Mouse (Mus musculus): ENCODE data around the gene Zfp286. TPM values are rescaled to one million over a fixed set of nuclear protein-coding genes. Genes with fewer than 3 reads are reported as not detected.
"Not testable (repeated sequence)": the region's sequence is repeated elsewhere in the genome, so short reads cannot be mapped to it uniquely, and the experiment has no call there.

Zfp286 gene
- polyA plus RNA-seq, 1 experiment from 2014 or later: 4.7 TPM

GRCm38 (mm10) chr11:62752191-62752590, 37.1 kb downstream of the Zfp286 start:
- H3K27ac ChIP-seq (ENCODE audit: low read length): no peak overlapping the region
- no peaks in the 10 kb centered on the region for H3K27me3 ChIP-seq (replicated peaks; ENCODE audit: insufficient read depth, low read length)
- no peak for TF ChIP-seq CTCF (IDR thresholded peaks at IDR 0.05)
- no peak for TF ChIP-seq EP300 (IDR thresholded peaks at IDR 0.05)
- ATAC-seq (no peak), DNase-seq (ENCODE audit: low spot score) (no peak)
- H3K4me1 ChIP-seq (ENCODE audit: insufficient read depth, low read depth, low read length): no peaks in the 10 kb centered on the region
- no peak overlapping the region for H3K9ac ChIP-seq (replicated peaks; ENCODE audit: low read depth)
- 49% methylated on average over 11 of the region's 11 CpGs for WGBS
- H3K4me2 ChIP-seq (replicated peaks; ENCODE audit: low read depth, low read length): no peak overlapping the region
- no peak overlapping the region for H3K4me3 ChIP-seq (ENCODE audit: low read depth, low read length)
- H3K9me3 ChIP-seq (ENCODE audit: low read length): no peaks in the 10 kb centered on the region
- no peaks in the 10 kb centered on the region for H3K36me3 ChIP-seq (ENCODE audit: insufficient read depth, low read length)

- ATAC-seq; H3K4me3 ChIP-seq (ENCODE audit: low read depth, low read length); H3K36me3 ChIP-seq (ENCODE audit: insufficient read depth, low read length); H3K9ac ChIP-seq (replicated peaks; ENCODE audit: low read depth); H3K4me2 ChIP-seq (replicated peaks; ENCODE audit: low read depth, low read length); H3K9me3 ChIP-seq (ENCODE audit: low read length); H3K4me1 ChIP-seq (ENCODE audit: insufficient read depth, low read depth, low read length); H3K27ac ChIP-seq (ENCODE audit: low read length); DNase-seq (ENCODE audit: low spot score); H3K27me3 ChIP-seq (replicated peaks; ENCODE audit: insufficient read depth, low read length): not testable (repeated sequence)
- 75% methylated on average over 13 of the region's 13 CpGs for WGBS
Observed at GRCm38 (mm10) chr11:62749445-62749844, 39.8 kb downstream of the Zfp286 start.

DNA sequence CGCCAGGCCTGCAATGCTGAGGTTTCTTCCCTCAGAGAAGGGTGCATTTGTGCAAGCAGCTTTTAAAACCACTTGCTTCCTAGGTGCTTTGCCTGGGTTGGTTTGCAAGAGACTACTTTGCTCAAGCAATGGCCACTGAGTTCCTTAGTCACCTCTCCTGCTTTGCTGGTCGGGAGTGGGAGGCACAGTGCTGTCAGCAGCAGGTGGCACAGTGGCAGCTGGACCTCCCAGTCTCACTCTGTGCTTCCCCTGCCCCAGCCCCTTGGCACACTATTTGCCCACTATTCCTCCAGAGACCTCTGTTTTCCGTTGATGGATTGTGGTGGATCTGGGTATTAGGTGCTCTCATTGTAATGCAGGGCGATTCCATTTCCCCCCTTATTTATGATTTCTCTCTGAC, 41.2 kb downstream of the Zfp286 start:
- Histone ChIP-seq H3K9me3 (ENCODE audit: low read length) (no peaks in the 10 kb centered on the region), H3K27ac (ENCODE audit: low read length) (no peak overlapping the region), H3K4me1 (ENCODE audit: insufficient read depth, low read depth, low read length) (no peaks in the 10 kb centered on the region), H3K27me3 (replicated peaks; ENCODE audit: insufficient read depth, low read length) (no peaks in the 10 kb centered on the region), H3K36me3 (ENCODE audit: insufficient read depth, low read length) (no peaks in the 10 kb centered on the region), H3K9ac (replicated peaks; ENCODE audit: low read depth) (no peak overlapping the region), H3K4me2 (replicated peaks; ENCODE audit: low read depth, low read length) (no peak overlapping the region), H3K4me3 (ENCODE audit: low read depth, low read length) (no peak overlapping the region)
- 78% methylated on average over 4 of the region's 4 CpGs for WGBS
- TF ChIP-seq EP300 (IDR thresholded peaks at IDR 0.05) (no peak), CTCF (IDR thresholded peaks at IDR 0.05) (no peak)
- no peak for ATAC-seq
- no peak for DNase-seq (ENCODE audit: low spot score)

DNA sequence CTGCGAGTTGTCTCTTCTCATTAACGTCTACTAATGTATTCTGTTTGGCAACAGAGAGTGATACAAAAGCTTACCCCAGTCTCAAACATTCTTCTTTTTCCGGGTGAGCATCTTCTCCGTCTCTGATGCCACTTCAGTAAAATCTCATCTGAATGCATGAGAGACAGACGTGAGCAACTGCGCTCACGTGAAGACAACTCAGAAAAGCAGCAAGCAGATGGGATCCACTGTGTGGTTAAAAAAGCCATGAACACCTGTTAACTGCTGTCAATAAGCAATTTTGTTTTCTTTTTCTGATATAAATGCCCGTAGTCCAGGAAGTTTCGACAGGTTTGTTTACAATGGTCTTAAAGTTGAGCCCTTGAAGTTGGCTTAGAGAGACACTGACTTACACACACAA, 42.0 kb downstream of the Zfp286 start:
- TF ChIP-seq EP300 (IDR thresholded peaks at IDR 0.05) (no peak), CTCF (IDR thresholded peaks at IDR 0.05) (no peak)

GRCm38 (mm10) chr11:62746001-62746533, 43.2 kb downstream of the Zfp286 start:
- 4% methylated on average over 27 of the region's 27 CpGs for WGBS
- Histone ChIP-seq H3K9me3 (ENCODE audit: low read length) (no peaks in the 10 kb centered on the region), H3K9ac (replicated peaks; ENCODE audit: low read depth) (no peak overlapping the region), H3K4me3 (ENCODE audit: low read depth, low read length) (peak overlapping the region; percentile 31), H3K27ac (ENCODE audit: low read length) (no peak overlapping the region), H3K4me1 (ENCODE audit: insufficient read depth, low read depth, low read length) (no peaks in the 10 kb centered on the region), H3K27me3 (replicated peaks; ENCODE audit: insufficient read depth, low read length) (no peaks in the 10 kb centered on the region), H3K36me3 (ENCODE audit: insufficient read depth, low read length) (no peaks in the 10 kb centered on the region), H3K4me2 (replicated peaks; ENCODE audit: low read depth, low read length) (peak overlapping the region; percentile 51)
- DNase-seq (ENCODE audit: low spot score) (peak; percentile 48), ATAC-seq (peak; percentile 73)
- TF ChIP-seq EP300 (IDR thresholded peaks at IDR 0.05) (no peak), CTCF (IDR thresholded peaks at IDR 0.05) (peak; percentile 44)

More for the DNA sequence above, 42.0 kb downstream of the Zfp286 start:
- WGBS: 62% methylated on average over 9 of the region's 9 CpGs
- Histone ChIP-seq H3K27me3 (replicated peaks; ENCODE audit: insufficient read depth, low read length) (no peaks in the 10 kb centered on the region), H3K4me3 (ENCODE audit: low read depth, low read length) (no peak overlapping the region), H3K36me3 (ENCODE audit: insufficient read depth, low read length) (no peaks in the 10 kb centered on the region), H3K4me2 (replicated peaks; ENCODE audit: low read depth, low read length) (no peak overlapping the region), H3K9ac (replicated peaks; ENCODE audit: low read depth) (no peak overlapping the region), H3K9me3 (ENCODE audit: low read length) (no peaks in the 10 kb centered on the region), H3K27ac (ENCODE audit: low read length) (no peak overlapping the region), H3K4me1 (ENCODE audit: insufficient read depth, low read depth, low read length) (no peaks in the 10 kb centered on the region)
- DNase-seq (ENCODE audit: low spot score) (no peak), ATAC-seq (no peak)

DNA sequence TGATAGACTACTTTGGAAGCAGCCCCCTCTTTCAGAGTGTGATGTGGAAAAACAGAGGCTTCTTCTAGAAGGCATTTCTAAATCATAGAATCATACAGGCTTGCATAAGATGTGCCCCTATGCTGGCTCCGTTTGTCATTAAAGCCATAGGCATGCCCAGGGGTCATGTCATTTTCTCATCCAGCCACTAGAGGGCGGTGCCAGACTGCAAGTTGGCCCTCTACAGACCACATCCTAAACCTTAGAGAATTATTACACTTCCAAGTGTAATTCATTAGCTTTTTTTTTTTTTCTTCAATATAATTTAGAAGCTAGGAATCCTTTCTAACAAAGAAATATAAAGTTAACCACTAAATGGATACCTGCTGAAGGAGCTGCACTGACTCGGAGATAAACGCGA, 45.2 kb downstream of the Zfp286 start:
- H3K4me3 ChIP-seq (ENCODE audit: low read depth, low read length): no peak overlapping the region
- 0 out of 2 replicates have a peak, but pooled peaks have one; percentile 11 for TF ChIP-seq EP300 (IDR thresholded peaks at IDR 0.05)
- peak; percentile 90 for TF ChIP-seq CTCF (IDR thresholded peaks at IDR 0.05)
- H3K4me2 ChIP-seq (replicated peaks; ENCODE audit: low read depth, low read length): no peak overlapping the region
- DNase-seq (ENCODE audit: low spot score): peak; percentile 78
- no peaks in the 10 kb centered on the region for H3K27me3 ChIP-seq (replicated peaks; ENCODE audit: insufficient read depth, low read length)
- ATAC-seq: peak; percentile 73
- no peak overlapping the region for H3K27ac ChIP-seq (ENCODE audit: low read length)
- H3K9ac ChIP-seq (replicated peaks; ENCODE audit: low read depth): no peak overlapping the region
- H3K36me3 ChIP-seq (ENCODE audit: insufficient read depth, low read length): no peaks in the 10 kb centered on the region
- H3K4me1 ChIP-seq (ENCODE audit: insufficient read depth, low read depth, low read length): no peaks in the 10 kb centered on the region
- 49% methylated on average over 5 of the region's 5 CpGs for WGBS
- no peaks in the 10 kb centered on the region for H3K9me3 ChIP-seq (ENCODE audit: low read length)

Data from lung, postnatal 0 days (tissue).